Comparison of ENCODE assay signal across 8 mouse cellular contexts in genomic region chr4:148444250-148444967, GRCm38 (mm10). TPM values are rescaled to one million over a fixed set of nuclear protein-coding genes. Genes with fewer than 3 reads are reported as not detected.
DNase-seq lines count a peak whose midpoint lies in the region; ATAC-seq and TF ChIP-seq lines count a peak whose summit lies in the region.

TSS of gene Ubiad1 (minus strand) at chr4:148444771.

- no peaks in the 10 kb centered on the region for H3K36me3 ChIP-seq in ES-Bruce4 (ENCODE audit: control insufficient read depth, insufficient read depth, low read length, poor library complexity, severe bottlenecking)
- H3K36me3 ChIP-seq in forebrain, embryonic 14.5 days (ENCODE audit: control insufficient read depth, insufficient read depth, low read length): no peaks in the 10 kb centered on the region
- H3K36me3 ChIP-seq in neural tube, embryonic 15.5 days: peaks cover 2% of the 10 kb centered on the region; the same call in 1 of the 2 replicates

- under 1% methylated on average over 46 of the region's 46 CpGs for WGBS in forebrain, embryonic 14.5 days
- WGBS in large intestine, adult 2 months: under 1% methylated on average over 46 of the region's 46 CpGs
- WGBS in lung, adult 2 months: under 1% methylated on average over 46 of the region's 46 CpGs
- WGBS in neural tube, embryonic 15.5 days: under 1% methylated on average over 46 of the region's 46 CpGs

- H3K4me1 ChIP-seq in ES-Bruce4 (ENCODE audit: control insufficient read depth, insufficient read depth, low read length): peaks cover 1% of the 10 kb centered on the region
- peaks cover 13% of the 10 kb centered on the region for H3K4me1 ChIP-seq in forebrain, embryonic 14.5 days (ENCODE audit: control insufficient read depth, insufficient read depth, low read length)
- H3K4me1 ChIP-seq in lung, adult 2 months (ENCODE audit: control insufficient read depth, insufficient read depth, low read length): peaks cover 8% of the 10 kb centered on the region
- H3K4me1 ChIP-seq in neural tube, embryonic 15.5 days: peaks cover 50% of the 10 kb centered on the region

- DNase-seq in c-Kit-positive CD71-positive TER-119-negative erythroid progenitor cells, embryonic 14.5 days (ENCODE audit: low read depth): peak; percentile 56
- peak; percentile 72 for DNase-seq in forebrain, embryonic 14.5 days (ENCODE audit: low spot score)
- peak; percentile 87 to 93 for DNase-seq in heart, postnatal 10 days
- peak; percentile 75 for DNase-seq in large intestine, adult 2 months (ENCODE audit: low read depth, low spot score)
- DNase-seq in lung, adult 2 months: peak; percentile 89
- DNase-seq in testis, postnatal 14 days (ENCODE audit: low spot score): peak; percentile 89

- H3K4me3 ChIP-seq in ES-Bruce4 (ENCODE audit: low read depth, low read length): peak within 1 kb of the TSS; percentile 85
- H3K4me3 ChIP-seq in forebrain, embryonic 14.5 days (ENCODE audit: low read depth, low read length): peak within 1 kb of the TSS; percentile 62
- H3K4me3 ChIP-seq in lung, adult 2 months (replicated peaks; ENCODE audit: extremely low read depth, low read depth, low read length): peak within 1 kb of the TSS; percentile 91
- peak within 1 kb of the TSS; percentile 62 for H3K4me3 ChIP-seq in neural tube, embryonic 15.5 days (replicated peaks)

- ATAC-seq in forebrain, embryonic 14.5 days: peak; percentile 49
- no peak for ATAC-seq in neural tube, embryonic 15.5 days (ENCODE audit: low FRiP score)

- no peaks in the 10 kb centered on the region for H3K27me3 ChIP-seq in ES-Bruce4 (ENCODE audit: control insufficient read depth, insufficient read depth, low read length, poor library complexity, severe bottlenecking)
- no peaks in the 10 kb centered on the region for H3K27me3 ChIP-seq in forebrain, embryonic 14.5 days (replicated peaks; ENCODE audit: control insufficient read depth, insufficient read depth, low read length)
- H3K27me3 ChIP-seq in neural tube, embryonic 15.5 days (replicated peaks): no peaks in the 10 kb centered on the region

- peak; percentile 31 for TF ChIP-seq POLR2A in ES-Bruce4 (IDR thresholded peaks at IDR 0.05; ENCODE audit: insufficient read depth, low read length)
- peak; percentile 73 for TF ChIP-seq POLR2A in lung, adult 2 months (IDR thresholded peaks at IDR 0.05; ENCODE audit: borderline replicate concordance, extremely low read depth, low read depth, low read length)

- H3K4me2 ChIP-seq in forebrain, embryonic 14.5 days (ENCODE audit: low read length): peak within 1 kb of the TSS; percentile 68
- H3K4me2 ChIP-seq in neural tube, embryonic 15.5 days: peak within 1 kb of the TSS; percentile 79

- 0 out of 2 replicates have a peak within 1 kb of the TSS, but pooled peaks have one; percentile 13 for H3K27ac ChIP-seq in ES-Bruce4 (ENCODE audit: insufficient read depth, low read length)
- peak within 1 kb of the TSS; percentile 68 for H3K27ac ChIP-seq in forebrain, embryonic 14.5 days (ENCODE audit: low read depth, low read length)
- peak within 1 kb of the TSS; percentile 64 for H3K27ac ChIP-seq in neural tube, embryonic 15.5 days (replicated peaks)

- intact Hi-C loops in heart, postnatal 10 days (cut with DNase I): no loop called here

- TF ChIP-seq EP300 in ES-Bruce4 (IDR thresholded peaks at IDR 0.05; ENCODE audit: insufficient read depth, low read depth, low read length): no peak

- peak within 1 kb of the TSS; percentile 74 for H3K9ac ChIP-seq in ES-Bruce4 (ENCODE audit: low read depth, poor library complexity, severe bottlenecking)
- H3K9ac ChIP-seq in forebrain, embryonic 14.5 days (ENCODE audit: low read length): peak within 1 kb of the TSS; percentile 78
- H3K9ac ChIP-seq in neural tube, embryonic 15.5 days (replicated peaks): peak within 1 kb of the TSS; percentile 58

- TF ChIP-seq CTCF in ES-Bruce4 (IDR thresholded peaks at IDR 0.05; ENCODE audit: low read depth, low read length): no peak
- no peak for TF ChIP-seq CTCF in lung, adult 2 months (IDR thresholded peaks at IDR 0.05; ENCODE audit: insufficient read depth, low read length)

- no peaks in the 10 kb centered on the region for H3K9me3 ChIP-seq in ES-Bruce4 (replicated peaks; ENCODE audit: control insufficient read depth, insufficient read depth, low read length, poor library complexity, severe bottlenecking)
- H3K9me3 ChIP-seq in forebrain, embryonic 14.5 days (replicated peaks; ENCODE audit: control insufficient read depth, low read length): no peaks in the 10 kb centered on the region
- H3K9me3 ChIP-seq in neural tube, embryonic 15.5 days (replicated peaks): no peaks in the 10 kb centered on the region

RNA-seq across cellular contexts. Expression of gene Ubiad1, which starts in this region (rescaled TPM):
- polyA plus RNA-seq in ES-Bruce4 (2011; ENCODE audit: insufficient read depth, insufficient read length, low read depth, missing spikeins): 7.5 and 10.3 TPM in 2 replicates
- 14.2 and 14.6 TPM in 2 replicates for polyA plus RNA-seq in forebrain, embryonic 14.5 days (2014; fragmentation: Nextera tagmentation; extraction: Ambion mirVana)
- 10 to 100 TPM; 22.7 TPM for total RNA-seq in heart, postnatal 10 days (2021)
- polyA plus RNA-seq in large intestine, adult 2 months (2012; rRNA removed): 12.9 and 13.6 TPM in 2 replicates
- 13.6 and 18.0 TPM in 2 replicates for polyA plus RNA-seq in lung, adult 2 months (2012; rRNA removed)
- 17.7 and 19.7 TPM in 2 replicates for polyA plus RNA-seq in neural tube, embryonic 15.5 days (2015; fragmentation: Nextera tagmentation; extraction: Ambion mirVana)

Comparison
In these comparisons a context has a peak if more than half of its experiments do, and no peak if none do; other contexts are left out.
1. H3K27ac ChIP-seq: peak in every context shown above with its lines; median percentile 68 in forebrain, embryonic 14.5 days; 64 in neural tube, embryonic 15.5 days; 13 in ES-Bruce4.